Mouse (Mus musculus) cerebellum, adult 2 months (tissue): ENCODE results near the gene Tgm2.

Experiments used
- CTCF ChIP-seq: fragments of 200-500 bp; IDR thresholded peaks from 2 replicates; pipeline ENCODE4 v1.5.1; 2011; ENCODE audit warnings: low read depth, mild to moderate bottlenecking, control low read depth, low read length, moderate library complexity, borderline replicate concordance; ENCODE audit not compliant: insufficient read depth
- POLR2A ChIP-seq: fragments of 200-500 bp; IDR thresholded peaks from 2 replicates; pipeline ENCODE4 v1.6.1; 2011; ENCODE audit warnings: low read length, control low read depth, borderline replicate concordance; ENCODE audit not compliant: insufficient read depth

DNA sequence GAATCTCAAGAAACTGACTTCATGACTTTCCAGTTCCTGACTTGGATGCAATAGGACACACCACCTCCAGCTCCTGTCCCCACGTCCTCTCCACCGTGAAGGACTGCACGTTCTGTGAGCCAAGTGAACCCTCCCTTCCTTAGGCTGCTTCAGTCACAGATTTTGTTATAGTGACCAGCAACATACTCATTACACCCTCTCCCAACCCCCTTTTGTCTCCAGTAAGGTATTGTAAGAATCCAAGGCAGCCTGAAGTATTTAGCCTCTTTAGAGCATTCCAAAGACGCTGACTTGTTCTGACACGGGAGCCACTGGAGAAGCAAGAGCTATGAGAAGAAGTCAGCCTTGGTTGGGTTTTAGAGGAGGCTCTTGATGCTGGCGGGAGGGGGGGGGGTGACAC is 23.1 kb upstream of the Tgm2 start:
- TF ChIP-seq POLR2A (no peak), CTCF (no peak)
